Mouse (Mus musculus) ovary, adult 18-20 months (tissue): ENCODE data around the gene Atg2a.
A peak's percentile ranks its signal among the peaks of the same experiment; 100 is the strongest.

Experiments used
- DNase-seq: peaks from one replicate; pipeline ENCODE4 v3.0.0; 2022; ENCODE audit warnings: low spot score, mixed read lengths

Gene Atg2a

DNA sequence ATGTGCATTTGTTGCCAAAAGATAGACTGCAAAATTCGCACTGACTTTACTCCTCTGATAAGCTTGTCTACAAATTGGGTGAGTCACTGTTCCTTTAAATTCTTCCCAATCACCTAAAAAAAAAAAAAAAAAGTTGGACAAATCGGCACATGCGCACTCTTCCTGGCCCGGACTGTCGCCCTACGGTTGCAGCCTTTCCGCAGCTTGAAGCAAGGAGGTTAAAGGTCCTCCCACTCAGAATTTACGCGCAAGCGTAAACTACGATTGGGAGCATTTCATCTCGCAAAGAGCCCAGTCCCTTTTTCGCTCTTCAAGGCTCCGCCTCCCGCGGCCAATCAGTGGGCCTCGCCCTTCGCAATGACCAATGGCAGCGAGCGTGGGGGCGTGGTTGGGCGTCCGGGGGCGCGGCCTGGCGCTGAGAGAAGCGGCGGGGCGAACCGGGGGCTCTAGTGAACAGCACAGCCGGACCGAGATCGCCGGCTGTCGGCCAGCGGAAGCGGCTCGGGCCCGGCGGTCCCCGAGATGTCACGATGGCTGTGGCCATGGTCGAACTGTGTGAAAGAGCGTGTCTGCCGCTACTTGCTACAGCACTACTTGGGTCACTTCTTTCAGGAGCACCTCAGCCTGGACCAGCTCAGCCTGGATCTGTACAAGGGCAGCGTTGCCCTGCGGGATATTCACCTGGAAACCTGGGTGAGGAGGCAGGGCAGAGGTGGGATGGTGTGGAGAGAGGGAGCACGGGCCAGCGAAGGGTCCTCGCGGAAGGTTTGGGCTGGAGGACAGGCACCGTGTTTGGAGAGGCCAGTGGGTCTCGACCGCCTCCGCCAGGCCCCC lies at the start of gene Atg2a:
TSS of gene Atg2a (plus strand) at position 395 of the 834 bp plus-strand sequence.
- DNase-seq: peak; percentile 99

DNA sequence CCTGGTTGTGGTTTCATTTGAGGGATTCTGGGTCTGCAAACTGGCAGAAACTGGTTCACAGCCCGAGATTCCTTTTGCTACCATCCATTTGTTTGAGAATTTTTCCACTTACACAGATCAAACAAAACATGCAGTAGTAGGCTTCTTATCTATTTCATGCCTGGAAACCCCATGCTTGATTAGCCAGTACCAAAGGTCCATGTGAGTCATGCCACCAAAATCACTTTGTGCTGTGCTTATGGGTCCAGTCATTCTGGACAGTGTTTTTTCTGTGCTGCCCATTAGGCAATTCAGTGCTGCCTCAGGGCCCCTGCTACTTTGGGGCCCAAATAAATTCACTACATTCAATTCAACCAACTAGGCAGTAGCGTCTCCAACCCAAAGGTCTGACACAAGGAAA lies 37.2 kb upstream of the Atg2a start:
- DNase-seq: no peak

DNA sequence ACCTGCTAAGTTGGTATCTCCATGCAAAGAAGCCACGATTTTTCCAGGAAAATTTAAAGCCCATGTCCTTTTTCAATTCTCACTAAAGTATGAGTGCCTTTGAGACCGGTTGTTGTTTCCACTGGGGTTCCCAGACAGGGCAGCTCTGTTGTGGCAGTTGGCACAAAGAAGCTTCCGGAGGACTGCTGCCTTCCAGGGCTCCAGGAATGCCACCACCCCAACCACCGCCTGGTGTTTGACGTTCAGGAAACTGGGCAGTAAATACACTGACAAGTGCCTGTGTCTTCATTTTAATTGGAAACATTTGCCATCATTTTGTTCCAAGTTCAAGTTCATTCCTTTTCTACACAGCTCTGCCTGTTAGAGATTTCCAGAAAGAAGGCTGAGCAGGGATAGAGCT lies 34.8 kb upstream of the Atg2a start:
- no peak for DNase-seq

DNA sequence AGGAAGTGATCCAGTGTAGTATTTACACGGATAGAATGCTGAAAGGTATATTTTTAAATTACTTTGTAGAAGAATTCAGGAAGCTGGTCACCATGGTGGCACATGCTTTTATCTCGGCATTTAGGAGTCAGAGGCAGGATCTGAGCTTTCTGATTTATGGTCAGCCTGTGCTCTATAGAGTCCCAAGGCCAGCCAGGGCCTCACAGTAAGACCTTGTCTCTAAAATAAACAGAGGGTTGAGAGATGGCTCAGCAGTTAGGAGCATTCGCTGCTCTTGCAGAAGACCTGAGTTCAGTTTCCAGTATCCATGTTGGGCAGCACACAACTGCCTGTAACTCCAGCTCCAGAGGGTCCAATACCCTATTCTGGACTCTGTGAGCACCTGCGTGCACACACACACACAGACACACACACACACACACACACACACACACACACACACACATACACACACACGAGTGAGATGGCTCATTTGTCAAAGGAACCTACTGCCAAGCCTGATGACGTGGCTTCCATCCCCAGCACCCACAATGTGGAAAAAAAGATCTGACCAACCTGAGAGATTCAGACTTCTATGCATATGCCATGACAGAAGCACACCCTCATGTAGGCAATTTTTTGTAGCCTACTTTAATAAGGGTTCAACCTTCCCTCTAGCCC lies 25.3 kb upstream of the Atg2a start:
- no peak for DNase-seq

DNA sequence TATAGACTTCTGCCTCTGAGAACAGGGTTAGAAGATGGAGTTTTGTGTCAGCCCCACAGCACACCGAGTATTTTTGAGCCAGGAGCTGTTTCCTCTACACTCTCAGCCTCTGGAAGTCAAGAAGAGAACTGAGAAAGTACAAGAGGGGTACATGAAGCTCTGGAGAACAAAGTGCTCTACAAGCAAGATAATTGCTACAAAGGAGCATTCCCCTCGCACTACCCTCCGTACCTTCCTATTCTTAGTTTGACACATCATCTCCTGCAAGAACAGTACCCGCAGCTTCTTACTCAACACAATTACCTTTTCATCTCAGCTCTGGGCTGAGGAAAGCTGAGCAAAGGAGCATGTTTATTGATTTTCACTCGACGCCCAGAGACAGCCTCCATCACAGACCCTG lies 22.9 kb upstream of the Atg2a start:
- DNase-seq: no peak

DNA sequence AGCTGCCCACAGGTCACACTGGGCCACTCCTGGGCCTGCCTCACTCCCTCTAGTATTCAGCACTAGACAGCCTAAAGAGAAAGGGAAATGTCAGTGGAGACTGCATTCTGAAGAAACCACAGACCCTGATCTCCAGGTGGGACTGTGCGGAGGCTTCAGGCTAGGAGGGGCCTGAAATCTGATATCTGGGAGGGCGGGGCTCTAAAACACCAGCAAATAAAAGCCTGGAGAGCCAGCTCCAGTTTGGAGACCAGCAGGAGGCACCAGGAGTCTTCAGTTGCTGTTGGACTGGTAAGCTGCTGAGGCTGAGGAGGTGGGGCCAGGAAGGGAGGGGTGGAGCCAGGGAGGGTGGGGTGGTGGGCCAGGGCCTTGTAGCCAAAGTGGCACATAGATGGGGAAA lies 15.3 kb upstream of the Atg2a start, which contains the start of gene Gpha2:
TSS of gene Gpha2 (plus strand) at position 246 of the 400 bp plus-strand sequence.
- DNase-seq: no peak

DNA sequence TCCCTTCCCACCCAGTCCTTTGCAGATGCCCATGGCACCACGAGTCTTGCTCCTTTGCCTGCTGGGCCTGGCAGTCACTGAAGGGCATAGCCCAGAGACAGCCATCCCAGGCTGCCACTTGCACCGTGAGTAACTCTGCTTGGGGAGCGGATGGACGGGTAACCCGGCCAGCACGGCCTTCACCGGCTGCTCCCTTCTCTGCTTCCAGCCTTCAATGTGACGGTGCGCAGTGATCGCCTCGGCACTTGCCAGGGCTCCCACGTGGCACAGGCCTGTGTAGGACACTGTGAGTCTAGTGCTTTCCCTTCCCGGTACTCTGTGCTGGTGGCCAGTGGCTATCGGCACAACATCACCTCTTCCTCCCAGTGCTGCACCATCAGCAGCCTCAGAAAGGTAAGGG lies 14.7 kb upstream of the Atg2a start:
- DNase-seq: no peak

DNA sequence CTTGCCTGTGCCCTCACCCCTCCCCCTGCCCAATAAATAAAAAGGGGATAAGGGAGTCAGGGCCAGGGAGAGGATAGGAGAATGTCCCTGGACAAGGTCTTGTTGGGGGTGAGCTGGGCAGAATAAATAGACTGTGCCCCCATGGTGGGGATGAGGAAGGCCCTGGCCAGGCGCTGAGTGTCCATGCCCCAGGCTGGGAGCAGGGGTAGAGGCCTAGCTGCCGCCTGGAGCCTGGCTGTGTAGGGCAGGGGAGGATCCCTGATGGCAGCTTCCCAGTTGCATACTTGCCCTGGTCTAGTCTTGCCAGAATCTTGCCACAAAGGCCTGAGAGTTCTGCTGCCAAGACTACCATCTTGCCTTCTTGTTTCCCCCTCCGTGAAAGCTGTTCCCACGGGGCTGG lies 13.6 kb upstream of the Atg2a start:
- no peak for DNase-seq

DNA sequence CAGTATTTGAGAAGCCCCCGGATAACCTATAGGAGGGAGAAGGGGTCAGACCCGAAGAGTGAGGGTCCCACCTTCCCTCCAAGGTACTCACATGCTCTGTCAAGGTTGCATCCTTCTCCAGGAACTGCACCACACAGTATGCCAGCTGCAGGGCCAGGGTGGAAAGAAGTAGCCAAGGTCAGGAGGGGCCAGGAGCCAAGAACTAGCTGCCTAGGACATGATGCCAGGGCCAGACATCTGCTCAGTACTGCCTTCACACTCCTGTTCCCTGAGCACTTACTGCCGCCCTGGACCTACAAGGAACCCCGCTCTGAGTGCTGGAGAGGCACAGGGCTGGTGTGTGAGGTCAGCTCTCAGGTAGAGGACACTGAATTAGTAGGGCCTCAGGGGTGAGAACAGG lies 11.1 kb upstream of the Atg2a start:
- DNase-seq: peak; percentile 79

DNA sequence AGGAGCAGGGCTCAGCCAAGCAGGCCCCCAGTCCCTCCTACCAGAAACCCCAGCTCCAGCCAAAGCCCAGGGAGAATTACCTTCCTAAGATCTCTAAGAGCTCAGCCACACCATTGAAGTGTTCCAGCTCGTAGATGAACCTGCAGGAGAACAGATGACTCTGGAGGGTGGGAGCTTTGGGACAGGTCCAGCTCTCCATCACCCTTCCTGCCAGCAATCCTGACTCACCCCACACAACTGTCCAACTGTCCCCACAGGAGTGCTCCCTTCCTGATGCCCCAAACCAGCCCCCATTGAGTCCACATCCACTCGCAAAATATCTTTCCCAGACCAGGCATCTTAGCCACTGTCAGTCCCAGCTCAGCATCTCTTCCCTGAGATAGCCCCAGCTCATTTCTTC lies 10.4 kb upstream of the Atg2a start:
- DNase-seq: no peak

DNA sequence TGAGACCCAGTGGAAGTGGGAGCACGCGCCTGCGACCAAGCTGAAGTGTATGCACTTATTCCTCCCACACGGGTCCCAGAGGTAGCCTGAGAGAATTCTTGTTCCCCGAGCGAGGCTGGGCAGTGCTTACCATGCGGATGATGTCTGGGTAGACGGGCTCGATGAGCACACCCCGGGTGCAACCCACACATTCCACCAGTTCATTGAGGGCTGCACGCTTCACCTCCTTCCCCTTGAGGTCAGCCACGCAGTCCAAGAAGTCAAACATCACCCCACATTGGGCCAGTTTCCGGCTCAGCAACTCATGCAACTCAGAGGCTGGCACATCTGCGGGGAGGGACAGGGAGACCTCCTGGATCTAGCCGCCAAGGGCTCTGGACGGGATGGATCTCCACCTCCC lies 7.8 kb upstream of the Atg2a start:
- DNase-seq: no peak

DNA sequence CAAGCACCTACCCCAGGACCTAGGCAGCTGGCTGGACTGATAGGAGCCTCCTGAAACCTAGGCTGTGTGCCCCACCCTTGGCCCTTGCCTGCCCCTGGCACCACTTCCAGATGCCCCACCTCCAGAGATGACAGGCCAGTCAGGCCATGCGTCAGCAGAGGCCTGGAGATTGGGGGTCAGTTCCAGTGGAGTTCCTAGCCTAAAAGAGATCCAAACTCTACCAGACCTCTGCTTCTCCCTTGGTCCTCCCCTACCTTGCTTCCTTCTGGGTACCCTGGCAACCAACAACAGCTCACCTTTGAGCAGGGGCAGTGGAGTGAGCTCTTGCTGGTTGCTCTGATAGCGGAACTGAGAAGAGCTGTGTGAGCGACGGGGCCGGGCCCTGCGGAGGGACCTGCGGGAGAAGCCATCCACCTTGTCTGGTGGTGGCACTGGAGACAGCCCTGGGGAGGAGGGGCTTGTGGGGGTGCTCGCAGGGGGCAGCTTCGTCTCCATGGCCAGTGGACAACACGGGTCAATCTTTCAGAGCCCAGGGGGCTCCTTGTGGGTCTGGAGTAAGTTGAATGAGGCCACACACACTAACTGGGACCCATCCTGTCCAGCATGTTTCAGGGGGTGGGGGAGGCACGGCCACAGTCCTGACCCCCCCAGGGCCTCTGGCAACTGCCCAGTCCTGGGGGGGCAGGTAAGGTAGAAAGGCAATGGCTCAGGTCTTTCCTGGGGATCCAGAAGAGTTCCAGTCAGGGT lies 7.0 kb upstream of the Atg2a start:
- DNase-seq: no peak

DNA sequence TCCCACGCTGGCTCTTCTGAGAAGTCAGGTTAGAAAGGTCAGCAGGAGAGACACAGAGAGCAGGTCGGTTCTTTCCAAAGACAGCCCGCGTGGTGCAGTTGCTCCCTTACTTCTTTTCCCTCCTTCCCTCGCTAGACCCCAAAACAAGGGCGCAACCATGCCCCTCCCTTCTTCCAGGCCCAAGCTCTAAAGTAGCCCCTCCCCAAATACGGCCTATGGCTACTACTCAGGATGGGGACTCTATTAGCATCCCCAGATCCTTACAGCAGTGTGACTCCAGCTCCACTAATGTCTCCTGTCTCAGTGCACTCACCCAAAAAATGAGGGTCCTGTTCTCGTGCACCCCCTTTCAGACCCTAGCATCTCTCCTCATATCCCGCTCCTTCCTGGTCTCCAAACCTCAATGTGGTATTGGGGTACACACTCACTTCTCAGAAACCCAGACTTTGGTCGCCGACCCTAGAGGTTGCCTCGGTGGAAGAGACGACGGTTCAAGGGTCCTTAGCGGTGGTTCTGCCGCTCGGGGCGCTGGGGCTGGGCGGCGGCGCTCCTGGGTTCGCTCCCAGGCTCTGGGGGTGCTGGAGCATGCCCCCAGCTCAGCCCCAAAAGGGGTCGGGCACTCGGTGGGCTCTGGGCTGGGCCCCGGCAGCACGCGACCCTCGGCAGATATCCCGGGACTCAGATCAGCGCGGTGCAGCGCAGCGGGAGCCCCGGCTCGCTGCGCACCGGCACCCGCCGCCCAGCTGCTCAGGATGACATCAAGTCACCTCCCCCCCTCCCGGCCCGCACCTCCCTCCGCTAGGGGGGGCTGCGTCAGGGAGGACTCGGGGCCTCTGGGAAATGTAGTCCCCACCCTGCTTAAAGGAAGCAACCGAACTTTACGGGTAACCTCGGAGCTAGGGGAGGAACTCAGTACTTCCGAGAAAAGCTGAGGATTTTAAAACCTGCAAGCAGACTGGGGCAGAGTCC lies 6.1 kb upstream of the Atg2a start, which contains the start of gene Ppp2r5b:
TSS of gene Ppp2r5b (minus strand) at position 789 of the 969 bp plus-strand sequence.
- peak; percentile 93 for DNase-seq

DNA sequence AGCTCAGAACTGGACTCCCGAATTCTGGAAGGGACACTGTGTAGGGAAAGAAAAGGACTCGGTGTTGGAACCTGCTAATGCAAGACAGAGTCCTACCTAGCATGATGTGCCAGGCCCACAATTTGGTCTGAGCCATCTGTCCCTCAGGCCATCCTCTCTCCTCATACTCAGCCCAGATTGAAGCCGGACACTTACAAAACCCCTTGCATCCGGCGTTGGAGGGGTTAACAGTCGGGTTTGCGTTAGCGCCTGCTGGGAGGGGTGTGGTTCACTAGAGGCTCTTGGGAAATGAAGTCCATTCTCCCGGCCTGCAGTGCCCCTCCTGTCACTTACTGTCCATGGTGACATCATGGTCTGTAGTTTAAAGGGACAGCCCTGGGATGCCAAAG lies 5.4 kb upstream of the Atg2a start:
- DNase-seq: peak; percentile 86

DNA sequence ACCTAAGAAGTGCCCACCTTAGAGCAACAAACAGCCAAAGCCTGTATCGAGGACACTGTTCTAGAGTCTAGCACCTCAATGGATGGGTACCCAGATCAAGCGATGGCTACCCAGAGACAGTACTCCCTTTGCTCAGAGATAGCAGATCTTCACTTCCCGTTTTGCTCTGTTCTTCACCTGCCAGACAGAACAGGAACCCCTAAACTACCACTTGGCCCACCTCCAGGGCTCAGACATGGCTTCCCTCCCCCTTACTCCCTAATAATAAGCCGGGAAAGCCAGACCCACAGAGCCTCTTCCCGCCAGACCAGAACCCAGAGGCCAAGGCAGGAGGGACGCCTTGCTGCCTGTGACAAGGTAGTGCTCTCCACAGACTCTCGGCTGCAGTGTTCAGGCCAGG lies 4.6 kb upstream of the Atg2a start:
- no peak for DNase-seq

DNA sequence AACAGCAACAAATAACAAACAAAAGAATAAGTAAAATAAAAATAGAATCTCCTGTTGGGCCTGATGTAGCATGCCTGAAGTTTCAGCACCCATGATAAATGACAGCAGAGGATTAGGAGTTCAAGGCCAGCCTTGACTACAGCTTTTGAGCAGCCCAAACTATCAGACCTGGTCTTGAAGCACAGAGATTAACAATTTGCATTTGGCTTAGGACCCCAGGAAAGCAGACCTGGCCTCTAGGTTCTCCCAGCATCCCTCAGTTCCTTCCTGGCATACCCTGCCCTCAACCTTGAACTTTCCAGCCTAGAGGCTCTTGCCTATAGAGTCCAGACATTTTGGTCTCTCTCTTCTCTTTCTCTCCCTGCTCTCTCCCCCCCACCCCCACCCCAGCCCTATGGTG lies 2.7 kb upstream of the Atg2a start:
- DNase-seq: no peak

DNA sequence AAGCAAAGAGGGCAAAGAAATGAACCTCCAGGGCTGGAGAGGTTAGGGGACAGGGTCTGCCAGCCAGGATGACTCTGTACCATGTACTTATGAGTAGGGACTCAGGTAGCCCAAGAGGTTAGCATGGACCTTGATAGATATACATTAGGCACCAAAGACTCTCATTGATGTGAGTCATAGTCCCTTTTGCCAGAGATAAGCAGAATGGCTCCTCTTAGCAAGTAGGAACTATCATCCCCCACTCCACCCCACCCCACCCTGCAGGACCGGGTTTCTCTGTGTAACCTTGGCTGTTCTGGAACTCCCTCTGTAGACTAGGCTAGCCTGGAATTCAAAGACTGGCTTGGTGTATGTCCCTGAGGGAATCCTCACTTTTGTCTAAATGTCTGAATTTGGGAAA lies 1.3 kb upstream of the Atg2a start:
- no peak for DNase-seq

DNA sequence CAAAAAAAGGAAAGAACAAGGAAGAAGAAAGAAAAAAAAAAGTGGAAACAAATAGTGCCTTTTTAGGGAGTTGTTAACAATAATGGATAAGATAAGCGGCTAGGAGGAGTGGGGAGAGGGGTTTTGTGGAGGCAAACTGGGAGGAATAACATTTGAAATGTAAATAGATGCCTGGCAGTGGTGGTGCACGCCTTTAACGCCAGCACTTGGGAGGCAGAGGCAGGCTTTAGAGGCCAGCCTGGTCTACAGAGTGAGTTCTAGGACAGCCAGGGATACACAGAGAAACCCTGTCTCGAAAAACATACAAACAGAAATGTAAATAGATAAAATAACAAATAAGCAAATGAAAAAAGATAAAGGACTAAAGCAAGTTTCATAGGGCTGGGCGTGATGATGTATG lies 743 bp upstream of the Atg2a start:
- no peak for DNase-seq

DNA sequence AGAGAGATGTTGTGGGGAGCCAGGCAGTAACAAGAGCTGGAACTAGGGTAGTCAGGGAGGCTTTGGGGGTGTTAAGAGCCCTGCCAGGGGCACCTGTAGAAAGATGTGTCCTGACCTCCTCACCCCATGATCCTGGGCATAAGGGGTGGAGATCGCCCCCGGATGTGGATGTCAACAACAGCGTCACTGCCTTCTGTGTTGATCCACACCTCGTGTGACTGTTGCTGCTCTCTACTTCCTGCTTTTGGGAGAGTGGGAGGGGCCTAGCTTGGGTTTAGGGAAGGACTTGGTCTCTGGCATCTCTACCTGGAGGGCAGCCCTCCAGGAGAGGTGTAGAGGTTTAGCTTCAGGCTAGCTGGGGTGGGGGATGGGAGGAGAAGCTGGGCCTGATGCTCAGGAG lies 813 bp downstream of the Atg2a start:
- DNase-seq: no peak

DNA sequence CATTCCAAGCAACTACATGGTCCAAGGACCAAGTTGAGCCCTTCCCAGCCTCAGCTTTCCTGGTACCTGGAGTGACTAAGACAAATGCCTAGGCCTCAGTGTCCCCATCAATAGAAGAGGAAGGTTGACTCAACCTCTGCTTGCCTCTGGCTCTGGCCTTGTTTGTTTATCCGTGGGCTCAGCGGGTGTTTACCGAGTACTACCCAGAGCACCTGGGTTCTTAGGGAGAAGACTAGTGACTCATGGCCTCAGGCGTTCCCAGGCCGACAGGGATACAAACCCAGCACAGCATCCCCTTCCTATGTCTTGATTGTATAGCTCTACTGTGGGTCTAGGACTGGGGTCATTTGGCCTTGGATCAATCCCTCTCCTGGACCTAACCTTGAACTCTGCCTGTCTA lies 1.8 kb downstream of the Atg2a start:
- DNase-seq: no peak

DNA sequence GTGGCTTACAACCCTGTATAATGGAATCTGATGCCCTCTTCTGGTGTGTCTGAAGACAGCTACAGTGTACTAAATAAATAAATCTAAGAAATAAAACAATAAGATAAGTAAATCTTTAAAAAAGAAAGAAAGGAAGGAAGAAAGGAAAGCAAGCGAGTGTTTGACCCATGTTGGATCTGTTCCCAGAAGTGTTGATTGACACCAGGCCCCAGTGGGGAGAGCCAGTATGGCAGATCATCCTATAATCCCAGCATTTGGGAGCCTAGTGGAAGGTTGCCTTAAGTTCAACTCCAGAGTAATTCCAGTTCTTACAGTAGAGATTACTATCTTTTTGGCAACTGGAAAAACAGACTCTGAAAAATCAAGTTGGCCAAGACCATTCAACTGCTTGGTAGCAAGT lies 4.3 kb downstream of the Atg2a start:
- no peak for DNase-seq
